Mouse (Mus musculus) G1E-ER4 (cell line): ENCODE measurements around the gene Bcl7c. TPM values are rescaled to one million over a fixed set of nuclear protein-coding genes. Genes with fewer than 3 reads are reported as not detected.

Experiments
- GATA1 ChIP-seq: IDR thresholded peaks from one replicate; pipeline ENCODE4 v1.8.0; 2012; ENCODE audit warnings: low read length, inconsistent platforms
- polyA plus RNA-seq: library from polyadenylated mRNA; stranded (reverse); fragments of >175 nt; gene quantifications from 2 replicates; pipeline ENCODE4 v1.2.3, GENCODE M21; 2012

Gene Bcl7c
- polyA plus RNA-seq, 1 experiment = 505 TPM

DNA sequence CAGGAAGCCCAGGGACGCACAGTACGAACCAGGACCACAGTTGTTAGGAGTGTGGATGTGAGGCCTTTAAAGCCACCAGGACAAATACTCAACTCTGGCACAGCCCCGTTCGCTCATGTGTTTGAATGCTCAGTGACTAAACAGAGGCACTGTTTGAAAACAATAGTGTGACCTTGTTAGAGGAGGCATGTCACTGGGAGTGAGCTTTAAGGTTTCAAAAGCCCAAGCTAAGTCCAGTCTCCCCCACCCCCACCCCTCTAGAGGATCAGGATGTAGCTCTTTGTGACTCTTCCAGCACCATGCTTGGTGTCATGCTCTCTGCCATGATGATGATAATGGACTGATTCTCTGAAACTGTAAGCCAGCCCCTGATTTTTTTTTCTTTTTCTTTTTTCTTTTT lies 77.3 kb downstream of the Bcl7c start:
- no peak for TF ChIP-seq GATA1

DNA sequence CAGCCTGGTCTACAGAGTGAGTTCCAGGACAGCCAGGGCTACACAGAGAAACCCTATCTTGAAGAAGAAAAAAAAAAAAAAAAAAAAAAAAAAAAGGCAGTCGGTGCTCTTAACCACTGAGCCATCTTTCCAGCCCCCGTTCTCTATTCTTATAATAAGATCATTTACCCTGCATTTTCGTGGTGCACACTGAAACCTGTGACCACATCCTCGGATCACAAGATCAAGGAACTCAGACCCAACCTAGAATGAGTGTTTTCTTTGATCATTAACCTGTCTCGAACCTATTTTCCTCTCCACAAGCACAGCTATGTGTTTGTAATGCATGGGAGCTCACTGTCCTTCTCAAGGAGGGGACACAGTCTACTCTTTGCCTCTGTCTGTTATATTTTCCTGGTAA lies 80.1 kb downstream of the Bcl7c start:
- no peak for TF ChIP-seq GATA1

DNA sequence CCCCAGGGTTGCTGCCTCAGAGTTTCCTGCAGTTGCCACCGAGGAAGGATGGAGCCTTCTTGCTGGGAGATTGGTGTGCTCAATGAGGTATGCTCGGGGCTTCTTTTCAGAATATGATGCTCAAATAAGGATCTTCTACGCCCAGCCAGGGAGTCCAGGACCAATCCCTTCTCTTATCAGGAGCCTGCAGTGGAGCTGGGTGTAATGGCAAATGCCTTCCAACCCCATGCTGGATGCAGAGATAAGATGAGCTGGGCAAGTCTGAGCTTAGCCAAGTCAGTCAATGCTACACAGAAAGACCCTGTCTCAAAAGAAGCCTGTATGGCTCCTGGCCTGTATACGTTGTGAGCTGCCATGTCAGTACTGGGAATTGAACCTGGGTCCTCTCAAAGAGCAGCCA lies 82.3 kb downstream of the Bcl7c start:
- TF ChIP-seq GATA1 = peak; percentile 65

DNA sequence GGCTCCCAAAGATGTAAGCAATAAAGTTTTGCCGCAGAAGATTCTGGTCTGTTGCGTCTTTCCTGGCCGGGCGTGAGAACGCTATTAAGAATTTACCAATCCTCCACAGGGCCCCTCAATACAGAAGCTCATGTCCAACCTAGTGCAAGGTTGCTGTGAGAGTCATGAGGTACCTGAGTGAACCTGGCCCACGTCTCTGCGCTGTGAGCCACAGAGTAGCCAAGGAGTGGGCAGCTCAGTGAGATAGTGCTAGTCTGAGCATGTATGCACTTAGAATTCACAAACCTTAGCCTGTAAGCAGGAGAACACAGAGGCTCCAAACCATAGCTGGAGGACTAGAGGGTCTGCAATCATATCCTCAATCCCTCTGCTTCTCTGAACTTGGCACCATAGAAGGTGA lies 82.7 kb downstream of the Bcl7c start:
- no peak for TF ChIP-seq GATA1

DNA sequence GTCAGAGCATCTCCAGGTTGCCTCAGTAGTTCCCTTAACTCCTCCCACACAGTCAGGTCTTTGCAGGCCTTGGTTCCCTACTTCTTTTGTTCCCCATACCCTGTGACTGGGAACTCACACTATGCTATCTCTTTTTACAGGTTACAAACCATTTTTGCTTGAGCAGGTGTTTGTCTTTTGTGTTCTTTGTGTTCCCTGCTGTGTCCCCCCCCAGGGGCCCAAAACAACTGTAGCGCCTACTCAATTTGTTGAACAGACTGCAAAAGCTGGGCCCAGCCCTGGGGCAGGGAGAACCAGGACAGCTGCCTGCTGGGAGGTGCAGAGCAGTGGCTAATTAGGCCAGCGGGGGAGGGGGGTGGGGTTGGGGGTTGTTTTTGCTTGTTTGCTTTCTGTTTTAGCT lies 90.8 kb downstream of the Bcl7c start:
- TF ChIP-seq GATA1 = no peak

DNA sequence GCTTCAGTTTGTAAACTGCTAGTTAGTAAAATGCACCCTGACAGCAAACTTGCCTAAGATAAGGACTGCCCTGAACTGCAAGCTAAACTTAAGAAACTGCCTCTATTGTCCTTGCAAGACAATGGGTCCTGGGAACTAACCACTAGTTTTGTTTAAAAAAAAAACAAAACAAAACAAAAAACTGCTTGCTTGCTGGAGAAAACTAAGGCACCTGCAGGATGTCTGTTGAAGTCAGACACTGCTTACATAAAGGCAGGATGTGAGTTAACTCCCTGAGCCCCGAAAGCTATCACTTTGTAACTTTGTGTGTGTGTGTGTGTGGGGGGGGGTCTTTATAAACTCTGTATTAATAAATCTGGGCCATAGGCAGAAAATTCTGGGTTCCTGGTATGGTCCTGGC lies 91.9 kb downstream of the Bcl7c start:
- TF ChIP-seq GATA1 = no peak

DNA sequence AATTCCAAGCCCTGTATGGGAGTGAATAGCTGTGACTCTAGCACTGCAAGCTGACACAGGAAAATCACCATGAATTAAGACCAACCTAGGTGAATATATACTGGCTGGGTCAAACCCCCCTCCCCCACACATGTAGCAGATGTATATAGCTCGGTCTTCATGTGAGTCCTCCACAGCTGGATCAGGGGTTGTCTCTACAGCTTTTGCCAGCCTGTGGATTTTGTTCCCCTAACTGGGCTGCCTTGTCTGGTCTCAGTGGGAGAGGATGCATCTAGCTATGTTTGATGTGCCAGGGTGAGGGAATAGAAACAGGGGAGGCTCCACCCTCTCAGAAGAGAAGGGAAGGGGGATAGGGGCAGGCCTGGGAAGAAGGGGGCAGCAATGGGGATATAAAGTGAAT lies 92.4 kb downstream of the Bcl7c start:
- no peak for TF ChIP-seq GATA1

DNA sequence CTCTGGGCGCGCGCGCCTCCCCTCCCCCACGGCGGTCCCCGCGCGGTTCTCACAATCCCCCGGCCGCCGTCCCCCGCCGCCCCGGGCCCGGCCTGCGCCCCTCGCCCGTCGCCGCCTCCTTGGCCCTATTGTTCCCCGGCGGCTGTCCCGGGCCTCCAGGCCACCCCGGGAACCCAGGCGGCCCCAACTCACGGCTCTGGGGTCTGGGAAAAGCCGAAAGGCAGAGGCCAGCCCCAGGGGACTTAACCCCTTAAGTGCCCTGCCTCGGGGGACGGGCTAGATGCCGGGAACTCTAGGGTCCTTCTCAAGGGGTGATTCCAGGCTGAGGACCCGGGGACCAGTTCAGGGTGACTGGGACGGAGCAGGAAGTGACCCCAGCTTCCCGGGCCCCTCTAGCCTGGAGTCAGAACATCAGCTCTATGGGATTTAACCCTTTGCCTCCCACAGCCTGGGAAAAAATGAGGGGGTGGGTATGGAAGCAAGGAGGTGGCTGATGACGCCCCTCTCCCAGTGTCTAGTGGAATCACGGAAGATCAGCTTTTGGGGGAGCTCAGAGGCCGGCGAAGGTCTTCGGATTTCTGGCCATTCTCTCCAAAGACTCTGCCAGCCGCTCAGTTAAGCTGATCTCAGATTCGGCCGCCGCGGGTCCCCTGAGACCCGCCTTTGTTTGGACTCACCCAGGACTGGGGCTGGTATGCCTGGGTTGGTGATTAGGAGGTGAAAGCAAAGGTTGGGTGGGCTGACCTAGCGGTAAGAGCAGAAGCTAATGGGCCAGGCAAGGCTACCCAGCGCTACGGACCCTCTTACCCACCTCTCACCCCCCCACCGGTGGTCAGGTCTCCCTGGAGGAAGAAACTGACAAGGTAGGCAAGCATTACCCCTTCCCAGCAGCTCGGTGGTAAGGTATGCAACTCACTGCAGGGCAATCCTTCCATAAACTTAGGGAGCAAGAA lies 93.6 kb downstream of the Bcl7c start, which contains the start of gene Zfp629:
Gene Zfp629, minus strand, starts transcription at position 907 of the 953 bp plus-strand sequence.
- TF ChIP-seq GATA1 = no peak

DNA sequence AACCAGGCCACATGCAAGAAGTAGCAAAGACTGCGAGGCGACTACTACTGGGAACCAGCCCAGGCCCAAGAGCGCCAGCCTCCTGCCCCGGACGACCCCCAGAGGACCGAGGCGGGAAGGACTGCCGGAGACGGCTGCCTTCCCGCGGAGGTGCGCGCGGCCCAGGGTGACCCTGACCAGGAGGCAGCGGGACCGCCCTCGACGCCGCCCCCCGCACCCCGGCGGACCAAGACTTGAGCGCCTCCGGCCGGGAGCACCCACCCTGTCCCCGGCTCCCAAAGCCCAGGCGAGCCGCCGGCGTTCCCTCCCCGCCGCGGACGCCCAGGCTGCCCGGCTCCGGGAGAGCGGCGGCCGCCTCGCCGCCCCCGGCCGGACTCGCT lies 94.2 kb downstream of the Bcl7c start:
- no peak for TF ChIP-seq GATA1

DNA sequence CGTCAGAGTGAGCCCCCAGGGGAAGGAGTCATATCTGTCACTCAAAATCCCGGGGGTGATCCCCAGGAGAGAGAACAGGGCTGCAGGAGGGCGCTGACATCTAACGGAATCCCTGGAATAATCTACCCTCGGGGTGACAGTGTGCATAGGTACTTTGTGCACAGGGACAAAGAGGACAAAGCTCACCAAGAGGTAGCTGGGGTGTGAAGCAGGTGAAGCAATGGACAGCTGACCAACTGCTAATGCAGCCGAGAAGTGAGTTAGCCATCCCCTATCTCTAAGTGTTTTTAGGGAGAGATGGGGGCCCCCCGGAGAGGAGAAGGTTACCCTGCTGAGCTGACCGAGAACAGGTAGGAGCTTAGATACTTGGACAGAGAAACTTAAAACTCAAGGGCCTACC lies 94.6 kb downstream of the Bcl7c start:
- no peak for TF ChIP-seq GATA1

DNA sequence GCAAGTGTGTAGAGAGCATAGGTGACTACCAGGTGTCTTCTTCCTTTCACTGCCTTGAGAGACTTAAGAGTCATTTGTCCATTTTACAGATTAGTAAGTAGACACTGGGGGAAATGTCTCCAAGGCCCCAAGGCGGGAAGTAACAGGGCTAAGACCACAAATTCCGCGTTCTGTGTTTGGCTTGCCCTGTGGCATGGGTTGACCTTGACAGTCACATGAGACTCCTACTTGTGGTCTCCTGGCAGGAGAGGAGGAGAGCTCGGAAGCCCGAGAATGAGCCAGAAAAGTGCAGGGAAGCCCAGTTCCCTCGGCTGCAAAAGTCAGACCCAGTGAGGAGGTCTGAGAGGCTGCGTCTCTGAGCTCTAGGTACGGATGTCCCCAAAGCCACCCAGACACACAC lies 95.2 kb downstream of the Bcl7c start:
- TF ChIP-seq GATA1 = no peak

DNA sequence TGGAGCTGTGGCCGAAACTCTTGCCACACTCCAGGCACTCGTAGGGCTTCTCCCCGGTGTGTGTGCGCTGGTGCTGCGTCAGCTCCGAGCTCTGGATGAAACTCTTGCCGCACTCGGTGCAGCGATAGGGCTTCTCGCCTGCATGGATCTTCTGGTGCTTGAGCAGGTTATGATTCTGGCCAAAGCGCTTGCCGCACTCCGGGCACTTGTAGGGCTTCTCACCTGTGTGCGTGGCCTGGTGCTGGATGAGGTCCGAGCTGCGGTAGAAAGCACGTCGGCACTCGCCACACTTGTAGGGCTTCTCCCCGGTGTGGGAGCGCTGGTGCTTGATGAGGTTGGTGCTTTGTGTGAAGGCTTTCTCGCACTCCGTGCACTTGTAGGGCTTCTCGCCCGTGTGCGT lies 97.2 kb downstream of the Bcl7c start:
- no peak for TF ChIP-seq GATA1

Other genes with a start within 250 kb of the Bcl7c start
- gene Prr14, start 249.3 kb downstream of the Bcl7c start, polyA plus RNA-seq = 62.8 and 67.0 TPM in 2 replicates
- 545 and 623 TPM in 2 replicates for gene Fbrs, start 229.7 kb downstream of the Bcl7c start, polyA plus RNA-seq
- 43.4 and 44.6 TPM in 2 replicates for gene Srcap, start 196.9 kb downstream of the Bcl7c start, polyA plus RNA-seq
- 20.8 and 23.3 TPM in 2 replicates for gene Gm42715, start 189.3 kb downstream of the Bcl7c start, polyA plus RNA-seq
- gene Tmem265, start 147.5 kb downstream of the Bcl7c start, polyA plus RNA-seq = 0.48 and 1.3 TPM in 2 replicates
- 22.2 and 39.6 TPM in 2 replicates for gene Phkg2, start 135.6 kb downstream of the Bcl7c start, polyA plus RNA-seq
- gene Ccdc189, start 120.3 kb downstream of the Bcl7c start, polyA plus RNA-seq = 2.5 and 2.8 TPM in 2 replicates
- gene Rnf40, start 120.2 kb downstream of the Bcl7c start, polyA plus RNA-seq = 49.0 and 49.7 TPM in 2 replicates
- gene Zfp629, start 93.1 kb downstream of the Bcl7c start, polyA plus RNA-seq = 21.6 and 22.6 TPM in 2 replicates
- 2.8 and 3.7 TPM in 2 replicates for gene Ctf1, start 3.8 kb upstream of the Bcl7c start, polyA plus RNA-seq
- gene Ctf2, start 23.2 kb upstream of the Bcl7c start, polyA plus RNA-seq = not detected in 2 replicates
- gene Fbxl19, start 35.6 kb upstream of the Bcl7c start, polyA plus RNA-seq = 76.2 and 91.2 TPM in 2 replicates
- 32.0 and 33.6 TPM in 2 replicates for gene Orai3, start 60.9 kb upstream of the Bcl7c start, polyA plus RNA-seq
- gene Setd1a, start 67.7 kb upstream of the Bcl7c start, polyA plus RNA-seq = 99.0 and 114 TPM in 2 replicates
- 2.5 and 4.3 TPM in 2 replicates for gene Gm49388, start 76.7 kb upstream of the Bcl7c start, polyA plus RNA-seq
- 12.7 and 27.1 TPM in 2 replicates for gene Hsd3b7, start 91.7 kb upstream of the Bcl7c start, polyA plus RNA-seq
- 85.1 and 93.9 TPM in 2 replicates for gene Stx4a, start 115.4 kb upstream of the Bcl7c start, polyA plus RNA-seq
- gene Stx1b, start 115.6 kb upstream of the Bcl7c start, polyA plus RNA-seq = 0.06 and 0.10 TPM in 2 replicates
- gene Zfp646, start 167.3 kb upstream of the Bcl7c start, polyA plus RNA-seq = 24.0 and 32.5 TPM in 2 replicates
- 33.5 and 36.7 TPM in 2 replicates for gene Zfp668, start 167.9 kb upstream of the Bcl7c start, polyA plus RNA-seq
- gene Prss53, start 182.0 kb upstream of the Bcl7c start, polyA plus RNA-seq = 0.48 and 0.67 TPM in 2 replicates
- not detected in 2 replicates for gene Gm21974, start 186.5 kb upstream of the Bcl7c start, polyA plus RNA-seq
- 13.6 and 14.7 TPM in 2 replicates for gene Vkorc1, start 186.7 kb upstream of the Bcl7c start, polyA plus RNA-seq
- gene Bckdk, start 195.1 kb upstream of the Bcl7c start, polyA plus RNA-seq = 166 and 183 TPM in 2 replicates
- 7.0 and 7.5 TPM in 2 replicates for gene Kat8, start 203.6 kb upstream of the Bcl7c start, polyA plus RNA-seq
- gene Prss8, start 221.2 kb upstream of the Bcl7c start, polyA plus RNA-seq = not detected in 2 replicates
- 5.5 and 10.0 TPM in 2 replicates for gene Prss36, start 237.8 kb upstream of the Bcl7c start, polyA plus RNA-seq